Mouse (Mus musculus) CH12.LX (cell line): ENCODE results near the gene Ikzf1.

Experiments used
- CHD2 ChIP-seq: IDR thresholded peaks from 2 replicates; pipeline ENCODE4 v1.6.1; 2011; ENCODE audit warnings: low read length, improper control_type of control experiment
- CTCF ChIP-seq, 2 experiments: IDR thresholded peaks in 1 of 2; conservative IDR thresholded peaks in 1 of 2; 2 replicates each; pipeline ENCODE4 v1.5.1; 2011 to 2012; ENCODE audit warnings: low read depth in 2 of 2, low read length in 2 of 2, improper control_type of control experiment in 1 of 2, inconsistent platforms in 1 of 2, mild to moderate bottlenecking in 1 of 2, moderate library complexity in 1 of 2
- EP300 ChIP-seq: IDR thresholded peaks from 2 replicates; pipeline ENCODE4 v1.6.1; 2011; ENCODE audit warnings: low read length, improper control_type of control experiment
- GABPA ChIP-seq: IDR thresholded peaks from 2 replicates; pipeline ENCODE4 v1.6.1; 2012; ENCODE audit warnings: low read depth, low read length, improper control_type of control experiment, inconsistent platforms; ENCODE audit not compliant: insufficient replicate concordance
- HCFC1 ChIP-seq: IDR thresholded peaks from 2 replicates; pipeline ENCODE4 v1.6.1; 2012; ENCODE audit warnings: low read depth, mild to moderate bottlenecking, inconsistent platforms, low read length, improper control_type of control experiment
- KAT2A ChIP-seq: IDR thresholded peaks from 2 replicates; pipeline ENCODE4 v1.6.1; 2012; ENCODE audit warnings: low read length, improper control_type of control experiment, inconsistent platforms; ENCODE audit not compliant: insufficient replicate concordance
- MAFK ChIP-seq: IDR thresholded peaks from 2 replicates; pipeline ENCODE4 v1.6.1; 2011; ENCODE audit warnings: low read length, improper control_type of control experiment; ENCODE audit not compliant: insufficient replicate concordance
- MYC ChIP-seq: IDR thresholded peaks from 2 replicates; pipeline ENCODE4 v1.6.1; 2011; ENCODE audit warnings: low read depth, mild to moderate bottlenecking, improper control_type of control experiment, low read length
- PAX5 ChIP-seq: IDR thresholded peaks from 2 replicates; pipeline ENCODE4 v1.6.1; 2012; ENCODE audit warnings: low read length, inconsistent platforms, mixed read lengths
- RAD21 ChIP-seq: IDR thresholded peaks from 2 replicates; pipeline ENCODE4 v1.6.1; 2011; ENCODE audit warnings: low read depth, mild to moderate bottlenecking, low read length, improper control_type of control experiment, moderate library complexity
- SMC3 ChIP-seq: IDR thresholded peaks from 2 replicates; pipeline ENCODE4 v1.6.1; 2011; ENCODE audit warnings: low read depth, low read length, improper control_type of control experiment
- TCF12 ChIP-seq: IDR thresholded peaks from 2 replicates; pipeline ENCODE4 v1.6.1; 2014; ENCODE audit warnings: low read depth, mild to moderate bottlenecking, inconsistent platforms, low read length, improper control_type of control experiment
- ZC3H11A ChIP-seq: IDR thresholded peaks from 2 replicates; pipeline ENCODE4 v1.6.1; 2012; ENCODE audit warnings: low read depth, mild to moderate bottlenecking, inconsistent platforms, low read length, improper control_type of control experiment
- ZNF384 ChIP-seq: IDR thresholded peaks from 2 replicates; pipeline ENCODE4 v1.6.1; 2012; ENCODE audit warnings: low read depth, low read length, improper control_type of control experiment, inconsistent platforms

- TF ChIP-seq PAX5 = no peak
- no peak for TF ChIP-seq KAT2A
- no peak for TF ChIP-seq GABPA
- TF ChIP-seq CTCF (conservative IDR thresholded peaks at IDR 0.05 in 1 of 2, IDR thresholded peaks at IDR 0.05 in 1 of 2; ENCODE audit: low read depth in 2 of 2, low read length in 2 of 2) = no peak
- no peak for TF ChIP-seq ZC3H11A
- no peak for TF ChIP-seq MYC
- TF ChIP-seq EP300 = no peak
- TF ChIP-seq ZNF384 = no peak
- no peak for TF ChIP-seq CHD2
- TF ChIP-seq HCFC1 = no peak
- TF ChIP-seq RAD21 = no peak
- TF ChIP-seq TCF12 = no peak
- TF ChIP-seq MAFK = no peak
- TF ChIP-seq SMC3 = no peak
These were observed 81.9 kb downstream of the Ikzf1 start for GRCm38 (mm10) chr11:11766736-11767135.
